Mouse (Mus musculus) heart, adult 18-20 months (tissue): ENCODE data around the gene Celf2. TPM values are rescaled to one million over a fixed set of nuclear protein-coding genes. Genes with fewer than 3 reads are reported as not detected.

Experiments
- DNase-seq, 2 experiments: peaks; one replicate each; pipeline ENCODE4 v3.0.0; 2021 to 2022; ENCODE audit warnings: mixed read lengths in 1 of 2
- total RNA-seq, 2 experiments: library from RNA; stranded (reverse); gene quantifications; 2 replicates each; pipeline ENCODE4 v1.2.3; 2021

The Celf2 gene
- total RNA-seq, 2 experiments from 2014 or later = 53.5 to 65.7 TPM

DNA sequence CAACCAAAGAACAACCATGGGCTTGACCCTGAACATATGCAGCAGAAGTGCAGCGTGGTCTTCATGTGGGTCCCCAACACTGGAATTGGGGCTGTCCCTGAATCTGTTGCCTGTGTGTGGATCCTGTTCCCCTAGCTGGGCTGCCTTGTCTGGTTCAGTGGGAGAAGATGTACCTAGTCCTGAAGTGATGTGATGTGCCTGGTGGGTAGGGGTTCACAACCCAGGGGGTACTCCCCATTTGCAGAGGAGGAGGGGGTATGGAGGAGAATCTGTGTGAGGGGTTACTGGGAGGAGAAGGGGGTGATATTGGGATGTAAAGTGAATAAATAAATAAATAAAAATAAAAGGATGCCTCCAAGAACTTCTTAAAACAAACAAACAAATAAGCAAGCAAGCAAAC lies 831.1 kb downstream of the Celf2 start:
- no peak for DNase-seq

DNA sequence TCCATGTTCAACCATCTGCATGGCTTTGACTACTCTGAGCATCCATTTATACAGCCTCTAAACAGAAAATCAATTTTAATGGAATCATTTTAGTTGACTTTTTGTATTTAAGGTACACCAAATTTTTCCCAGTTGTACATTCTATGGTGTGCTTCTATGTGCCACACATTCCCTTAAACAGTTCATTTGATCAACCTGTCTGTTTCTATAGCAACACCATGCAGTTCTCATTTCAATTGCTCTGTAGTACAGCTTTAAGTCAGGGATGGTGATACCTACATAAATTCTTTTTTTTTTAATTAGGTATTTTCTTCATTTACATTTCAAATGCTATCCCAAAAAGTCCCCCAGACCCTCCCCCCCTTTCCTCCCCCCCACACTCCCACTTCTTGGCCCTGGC lies 831.9 kb downstream of the Celf2 start:
- DNase-seq = no peak

GRCm38 (mm10) chr2:6674401-6674800 lies 835.0 kb downstream of the Celf2 start:
- no peak for DNase-seq

- DNase-seq = no peak
Observed at GRCm38 (mm10) chr2:6673418-6673817, 835.9 kb downstream of the Celf2 start.

DNA sequence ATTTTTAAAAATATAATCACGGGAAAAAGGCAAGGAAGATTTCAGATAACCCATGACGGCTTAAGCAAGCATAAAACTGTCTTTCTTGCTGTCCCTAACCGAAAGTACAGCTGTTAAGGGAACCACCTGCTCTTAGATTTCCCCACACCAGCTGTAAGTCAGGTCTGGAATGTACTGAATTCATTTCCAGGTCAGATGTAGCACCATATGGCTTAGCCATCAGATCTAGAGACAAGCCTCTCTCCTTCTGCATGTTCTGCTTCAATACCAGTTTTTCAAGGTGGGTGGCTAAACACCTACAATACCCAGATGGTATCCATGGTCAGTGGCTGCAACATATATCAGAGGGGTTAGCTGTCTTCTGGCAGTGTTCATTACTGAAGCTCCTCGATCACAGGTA lies 841.8 kb downstream of the Celf2 start:
- DNase-seq = no peak

GRCm38 (mm10) chr2:6659834-6660233 lies 849.5 kb downstream of the Celf2 start:
- DNase-seq = no peak

- DNase-seq = no peak
Observed at GRCm38 (mm10) chr2:6653719-6654118, 855.6 kb downstream of the Celf2 start.

GRCm38 (mm10) chr2:6651697-6652096 lies 857.7 kb downstream of the Celf2 start:
- no peak for DNase-seq

DNA sequence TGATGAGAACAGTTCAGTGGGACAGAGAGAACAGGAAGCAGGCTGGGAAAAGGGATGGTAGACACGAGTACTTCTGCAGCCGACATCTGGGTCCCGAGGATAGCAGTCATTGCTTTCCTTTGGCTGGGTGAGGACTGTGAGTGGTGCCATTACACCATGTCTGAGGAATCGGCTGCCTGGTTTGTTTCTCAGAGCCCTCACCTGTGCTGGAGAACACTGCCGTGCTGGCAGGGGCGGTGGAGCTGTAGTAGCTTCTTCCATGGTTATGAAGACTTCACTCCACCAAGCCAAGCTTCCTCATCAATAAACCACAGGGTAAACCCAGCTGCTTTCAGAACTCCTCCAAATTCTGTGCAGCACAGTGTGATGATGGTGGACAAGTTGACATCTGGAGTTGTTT lies 860.5 kb downstream of the Celf2 start:
- peak in 1 of 2 experiments; percentile 3 for DNase-seq

- no peak for DNase-seq
Observed at GRCm38 (mm10) chr2:6647028-6647427, 862.3 kb downstream of the Celf2 start.

DNA sequence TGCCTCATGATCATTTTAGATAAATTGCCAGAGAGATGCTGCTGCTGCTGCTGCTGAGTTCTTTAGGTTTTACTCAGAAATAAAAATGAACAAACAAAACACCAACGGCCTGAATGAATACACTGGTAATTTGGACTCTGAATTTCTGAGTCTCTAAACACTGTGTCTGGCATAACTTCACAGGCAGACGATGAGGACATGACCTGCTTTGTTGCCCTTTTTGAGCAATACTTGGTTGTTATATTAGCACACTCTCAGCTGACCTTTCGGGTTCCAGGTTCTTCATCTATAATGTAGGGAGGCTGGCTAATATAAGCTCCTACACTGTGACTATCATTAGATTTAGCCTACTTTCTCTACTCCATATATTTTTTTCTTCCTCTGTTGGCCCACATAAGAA lies 863.0 kb downstream of the Celf2 start:
- DNase-seq = no peak

DNA sequence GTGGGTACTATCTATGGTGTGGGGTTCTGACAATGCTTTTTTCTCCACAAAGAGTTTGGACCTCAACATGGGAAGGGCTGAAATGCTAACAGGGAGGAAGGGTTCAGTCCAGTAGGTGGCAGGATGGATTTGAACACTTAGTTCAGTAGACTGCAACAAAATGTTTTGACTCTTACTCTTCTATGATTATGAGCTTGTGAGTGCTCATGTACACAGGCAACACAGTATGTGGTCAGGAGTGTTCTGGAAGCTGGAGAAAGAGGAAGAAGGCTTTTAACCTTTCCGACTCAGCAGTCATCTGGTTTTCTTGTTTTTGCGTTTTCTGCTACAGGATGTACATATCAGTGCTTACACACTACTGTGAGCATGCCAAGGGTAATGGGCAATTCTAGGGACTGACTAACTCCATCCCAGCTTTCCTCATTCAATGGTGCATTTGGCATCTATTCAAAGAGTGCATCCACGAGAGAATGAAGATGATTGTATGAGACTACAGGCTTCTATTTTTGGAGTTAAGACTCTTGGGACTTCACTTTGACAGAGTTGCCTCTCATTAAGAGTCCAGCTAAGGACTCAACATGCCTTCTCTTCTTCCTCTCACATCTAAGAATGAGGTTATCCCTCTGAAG lies 867.0 kb downstream of the Celf2 start:
- no peak for DNase-seq

DNA sequence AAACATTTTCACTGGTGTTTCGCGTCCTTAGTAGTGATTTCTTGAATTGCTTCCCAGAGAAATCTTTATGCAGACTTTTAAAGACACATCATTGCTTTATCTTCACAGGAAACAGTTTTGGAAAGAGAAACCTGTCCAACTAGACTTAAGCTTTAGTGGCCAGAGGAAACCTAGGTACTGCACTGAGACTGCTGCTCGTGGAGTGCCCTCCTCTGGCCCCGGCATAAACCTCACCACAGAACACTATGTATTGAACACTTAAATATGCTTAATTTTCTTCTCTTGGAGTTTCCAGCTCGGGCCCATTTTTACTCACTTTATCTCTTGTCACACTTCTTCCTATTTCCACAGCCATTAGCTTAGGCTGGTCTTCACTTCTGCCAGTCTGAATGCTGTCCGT lies 870.0 kb downstream of the Celf2 start:
- DNase-seq = no peak

GRCm38 (mm10) chr2:6637147-6637546 lies 872.2 kb downstream of the Celf2 start:
- no peak for DNase-seq

DNA sequence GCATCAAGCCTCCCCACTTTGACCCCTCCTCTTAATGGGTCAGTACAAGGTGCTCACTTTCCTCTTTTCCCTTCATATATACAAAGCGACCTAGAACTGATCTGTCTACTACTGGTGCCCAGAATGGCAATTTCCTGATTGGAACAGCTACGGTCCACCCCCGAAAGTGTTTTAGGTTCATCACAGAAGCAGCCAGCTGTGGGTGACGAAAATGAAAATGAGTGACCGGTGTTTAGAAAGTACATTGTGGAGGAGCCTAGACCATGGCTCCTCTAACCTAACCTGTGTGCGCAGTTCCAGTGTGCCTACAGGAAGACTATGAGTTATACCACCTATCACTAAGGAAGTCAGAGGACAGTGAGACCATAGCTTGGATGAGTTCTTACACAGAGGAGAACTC lies 874.5 kb downstream of the Celf2 start:
- DNase-seq = no peak

- no peak for DNase-seq
Observed at GRCm38 (mm10) chr2:6633115-6633514, 876.2 kb downstream of the Celf2 start.

- no peak for DNase-seq
Observed at GRCm38 (mm10) chr2:6623802-6624201, 885.6 kb downstream of the Celf2 start.

GRCm38 (mm10) chr2:6622082-6622481 lies 887.3 kb downstream of the Celf2 start:
- DNase-seq = no peak

GRCm38 (mm10) chr2:6618856-6619255 lies 890.5 kb downstream of the Celf2 start:
- DNase-seq = no peak

- DNase-seq = no peak
Observed at GRCm38 (mm10) chr2:6618450-6618849, 890.9 kb downstream of the Celf2 start.

DNA sequence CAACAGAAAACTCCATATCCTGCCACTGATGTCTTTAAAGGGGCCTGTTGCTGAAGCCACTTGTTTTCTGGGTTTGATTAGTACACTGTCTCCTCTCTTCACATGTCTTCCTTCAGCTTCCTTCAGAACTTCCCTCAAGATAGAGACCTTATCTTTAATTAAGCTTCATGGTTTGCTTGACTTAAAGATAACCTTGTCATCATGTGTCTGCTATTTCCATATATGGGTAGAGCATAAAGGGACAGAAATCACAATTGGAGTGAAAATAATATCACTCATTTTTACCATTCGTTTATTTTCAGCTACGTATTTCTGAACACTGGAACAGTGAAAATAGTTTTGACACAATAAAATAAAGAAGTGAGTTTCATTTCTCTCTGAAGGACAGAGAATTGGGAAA lies 905.0 kb downstream of the Celf2 start:
- DNase-seq = no peak

DNA sequence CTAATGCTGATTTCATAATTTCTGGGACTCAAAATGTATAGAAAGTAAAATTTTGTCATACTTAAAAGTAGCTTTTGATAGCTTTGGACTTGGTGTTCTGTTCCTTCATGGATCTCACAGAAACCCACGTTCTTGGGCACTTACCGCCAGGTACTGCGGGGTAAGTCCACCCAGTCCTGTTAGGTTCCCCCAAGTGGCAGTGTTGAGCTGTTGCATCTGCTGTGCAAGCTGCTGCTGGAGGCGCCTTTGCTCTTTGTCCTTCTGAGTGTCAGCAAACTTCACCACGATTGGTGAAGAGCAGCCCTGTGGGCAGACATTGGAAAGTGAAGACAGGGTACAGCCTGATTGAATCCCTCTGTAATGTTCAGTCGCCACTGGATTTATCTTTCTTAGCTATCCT lies 905.5 kb downstream of the Celf2 start:
- no peak for DNase-seq

- DNase-seq = no peak
Observed at GRCm38 (mm10) chr2:6602163-6602562, 907.2 kb downstream of the Celf2 start.

DNA sequence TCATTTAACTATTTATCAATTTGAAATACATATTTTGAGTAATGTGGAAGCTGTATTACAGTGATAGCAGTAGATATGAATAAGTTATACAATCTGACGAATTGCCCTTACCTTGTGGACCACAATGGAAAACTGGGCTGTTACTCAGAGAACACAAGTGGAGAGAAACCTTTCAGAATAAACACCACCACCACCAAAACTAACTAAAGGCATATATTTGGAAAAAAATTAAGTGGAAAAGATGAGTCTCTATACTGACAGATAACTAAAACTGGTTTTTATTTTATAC lies 910.5 kb downstream of the Celf2 start:
- DNase-seq = no peak
